Mouse (Mus musculus) heart, postnatal 0 days (tissue): ENCODE data around the gene Fam168b.

Experiments
- CTCF ChIP-seq: IDR thresholded peaks from 2 replicates; pipeline ENCODE4 v1.5.1; 2016; ENCODE audit warnings: antibody characterized with exemption, control low read depth, low read depth
- EP300 ChIP-seq: IDR thresholded peaks from 2 replicates; pipeline ENCODE4 v1.6.1; 2016; ENCODE audit warnings: antibody characterized with exemption, low read depth

DNA sequence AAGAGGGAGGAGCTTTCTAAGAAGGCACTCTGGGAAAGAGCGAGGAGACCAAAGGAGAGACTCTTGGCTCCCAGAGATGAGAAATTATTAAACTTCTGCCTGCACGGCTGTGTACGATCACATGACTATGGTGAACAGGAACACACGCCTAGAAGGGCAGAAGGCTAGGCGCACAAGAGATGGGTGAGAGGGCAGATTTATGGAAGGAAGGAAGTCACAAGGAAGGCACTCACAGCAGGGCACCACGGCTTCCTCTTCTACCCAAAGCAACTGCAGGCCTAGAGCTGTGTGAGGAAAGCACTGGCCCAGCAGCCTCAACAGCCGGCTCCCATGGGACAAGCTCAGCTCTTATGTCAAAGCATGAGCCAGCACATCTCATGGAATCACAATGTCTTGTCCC lies 15.0 kb downstream of the Fam168b start:
- TF ChIP-seq CTCF = no peak
- TF ChIP-seq EP300 = no peak
